Mouse (Mus musculus): ENCODE measurements around the gene Jdp2. TPM values are rescaled to one million over a fixed set of nuclear protein-coding genes. Genes with fewer than 3 reads are reported as not detected.

The Jdp2 gene
- polyA plus RNA-seq, 1 experiment from 2014 or later: 0.15 TPM

GRCm38 (mm10) chr12:85624652-85625051, 25.8 kb downstream of the Jdp2 start:
- Histone ChIP-seq H3K27ac (no peak overlapping the region), H3K9me3 (no peaks in the 10 kb centered on the region), H3K4me3 (no peak overlapping the region), H3K4me1 (peaks cover 31% of the 10 kb centered on the region), H3K36me3 (replicated peaks) (no peaks in the 10 kb centered on the region), H3K27me3 (ENCODE audit: poor library complexity, severe bottlenecking) (no peaks in the 10 kb centered on the region)
- WGBS: 89% methylated on average over 7 of the region's 7 CpGs
- DNase-seq (ENCODE audit: extremely low spot score, low spot score): no peak

GRCm38 (mm10) chr12:85625852-85626251, 27.0 kb downstream of the Jdp2 start:
- Histone ChIP-seq H3K27ac (peak overlapping the region; percentile 51; the same call in 1 of the 2 replicates), H3K9me3 (no peaks in the 10 kb centered on the region), H3K4me1 (peaks cover 26% of the 10 kb centered on the region), H3K27me3 (ENCODE audit: poor library complexity, severe bottlenecking) (no peaks in the 10 kb centered on the region), H3K36me3 (replicated peaks) (no peaks in the 10 kb centered on the region), H3K4me3 (no peak overlapping the region)
- no peak for DNase-seq (ENCODE audit: extremely low spot score, low spot score)
- WGBS: 53% methylated on average over 5 of the region's 5 CpGs

GRCm38 (mm10) chr12:85629661-85630481, 31.0 kb downstream of the Jdp2 start:
- WGBS: 80% methylated on average over 21 of the region's 21 CpGs
- no peaks in the 10 kb centered on the region for H3K27me3 ChIP-seq (ENCODE audit: poor library complexity, severe bottlenecking)
- no peaks in the 10 kb centered on the region for H3K36me3 ChIP-seq (replicated peaks)
- H3K9me3 ChIP-seq: no peaks in the 10 kb centered on the region
- DNase-seq (ENCODE audit: extremely low spot score, low spot score): no peak
- H3K27ac ChIP-seq: 0 out of 2 replicates have a peak overlapping the region, but pooled peaks have one; percentile 11
- peaks cover 13% of the 10 kb centered on the region for H3K4me1 ChIP-seq
- H3K4me3 ChIP-seq: no peak overlapping the region

GRCm38 (mm10) chr12:85631196-85631595, 32.4 kb downstream of the Jdp2 start:
- H3K27ac ChIP-seq: no peak overlapping the region

GRCm38 (mm10) chr12:85632321-85632720, 33.5 kb downstream of the Jdp2 start:
- Histone ChIP-seq H3K27me3 (ENCODE audit: poor library complexity, severe bottlenecking) (no peaks in the 10 kb centered on the region), H3K9me3 (no peaks in the 10 kb centered on the region), H3K4me3 (no peak overlapping the region), H3K27ac (no peak overlapping the region), H3K36me3 (replicated peaks) (no peaks in the 10 kb centered on the region), H3K4me1 (peaks cover 5% of the 10 kb centered on the region; the same call in 1 of the 2 replicates)
- WGBS: 94% methylated on average over 10 of the region's 10 CpGs
- DNase-seq (ENCODE audit: extremely low spot score, low spot score): no peak

More at GRCm38 (mm10) chr12:85631196-85631595, 32.4 kb downstream of the Jdp2 start:
- Histone ChIP-seq H3K36me3 (replicated peaks) (no peaks in the 10 kb centered on the region), H3K27me3 (ENCODE audit: poor library complexity, severe bottlenecking) (no peaks in the 10 kb centered on the region), H3K4me1 (peaks cover 6% of the 10 kb centered on the region; the same call in 1 of the 2 replicates), H3K9me3 (no peaks in the 10 kb centered on the region), H3K4me3 (no peak overlapping the region)
- DNase-seq (ENCODE audit: extremely low spot score, low spot score): no peak
- WGBS: 74% methylated on average over 4 of the region's 4 CpGs

- Histone ChIP-seq H3K4me3 (no peak overlapping the region), H3K36me3 (replicated peaks) (no peaks in the 10 kb centered on the region), H3K27me3 (ENCODE audit: poor library complexity, severe bottlenecking) (no peaks in the 10 kb centered on the region), H3K27ac (no peak overlapping the region), H3K4me1 (peaks cover 12% of the 10 kb centered on the region; the same call in 1 of the 2 replicates), H3K9me3 (no peaks in the 10 kb centered on the region)
- 87% methylated on average over 9 of the region's 9 CpGs for WGBS
- no peak for DNase-seq (ENCODE audit: extremely low spot score, low spot score)
Measured at GRCm38 (mm10) chr12:85637932-85638331, 39.1 kb downstream of the Jdp2 start.

- H3K27me3 ChIP-seq (ENCODE audit: poor library complexity, severe bottlenecking): no peaks in the 10 kb centered on the region
- H3K27ac ChIP-seq: 0 out of 2 replicates have a peak overlapping the region, but pooled peaks have one; percentile 20
- H3K4me1 ChIP-seq: peaks cover 13% of the 10 kb centered on the region; the same call in 1 of the 2 replicates
- WGBS: 78% methylated on average over 20 of the region's 20 CpGs
- H3K4me3 ChIP-seq: no peak overlapping the region
- no peak for DNase-seq (ENCODE audit: extremely low spot score, low spot score)
- H3K9me3 ChIP-seq: no peaks in the 10 kb centered on the region
- H3K36me3 ChIP-seq (replicated peaks): no peaks in the 10 kb centered on the region
Measured at GRCm38 (mm10) chr12:85638541-85639325, 39.9 kb downstream of the Jdp2 start.

- Histone ChIP-seq H3K4me1 (peaks cover 15% of the 10 kb centered on the region; the same call in 1 of the 2 replicates), H3K27ac (no peak overlapping the region), H3K9me3 (no peaks in the 10 kb centered on the region), H3K4me3 (no peak overlapping the region), H3K27me3 (ENCODE audit: poor library complexity, severe bottlenecking) (no peaks in the 10 kb centered on the region), H3K36me3 (replicated peaks) (no peaks in the 10 kb centered on the region)
- no peak for DNase-seq (ENCODE audit: extremely low spot score, low spot score)
- WGBS: 88% methylated on average over 12 of the region's 12 CpGs
Measured at GRCm38 (mm10) chr12:85639326-85640008, 40.6 kb downstream of the Jdp2 start.

- Histone ChIP-seq H3K27me3 (ENCODE audit: poor library complexity, severe bottlenecking) (no peaks in the 10 kb centered on the region), H3K36me3 (replicated peaks) (no peaks in the 10 kb centered on the region), H3K4me1 (peaks cover 15% of the 10 kb centered on the region; the same call in 1 of the 2 replicates), H3K9me3 (no peaks in the 10 kb centered on the region), H3K27ac (no peak overlapping the region), H3K4me3 (no peak overlapping the region)
- DNase-seq (ENCODE audit: extremely low spot score, low spot score): no peak
- 84% methylated on average over 10 of the region's 10 CpGs for WGBS
Measured at GRCm38 (mm10) chr12:85640852-85641563, 42.2 kb downstream of the Jdp2 start.

- H3K27me3 ChIP-seq (ENCODE audit: poor library complexity, severe bottlenecking): no peaks in the 10 kb centered on the region
- peaks cover 15% of the 10 kb centered on the region; the same call in 1 of the 2 replicates for H3K4me1 ChIP-seq
- no peak overlapping the region for H3K4me3 ChIP-seq
- H3K9me3 ChIP-seq: no peaks in the 10 kb centered on the region
- no peak overlapping the region for H3K27ac ChIP-seq
- 64% methylated on average over 4 of the region's 4 CpGs for WGBS
- no peaks in the 10 kb centered on the region for H3K36me3 ChIP-seq (replicated peaks)
- no peak for DNase-seq (ENCODE audit: extremely low spot score, low spot score)
Measured at GRCm38 (mm10) chr12:85641564-85641931, 42.7 kb downstream of the Jdp2 start.

GRCm38 (mm10) chr12:85643735-85644134, 44.9 kb downstream of the Jdp2 start:
- no peaks in the 10 kb centered on the region for H3K9me3 ChIP-seq
- no peak for DNase-seq (ENCODE audit: extremely low spot score, low spot score)
- no peak overlapping the region for H3K4me3 ChIP-seq
- no peak overlapping the region for H3K27ac ChIP-seq
- no peaks in the 10 kb centered on the region for H3K27me3 ChIP-seq (ENCODE audit: poor library complexity, severe bottlenecking)
- WGBS: 79% methylated on average over 5 of the region's 5 CpGs
- H3K4me1 ChIP-seq: peaks cover 12% of the 10 kb centered on the region; the same call in 1 of the 2 replicates
- H3K36me3 ChIP-seq (replicated peaks): no peaks in the 10 kb centered on the region

- Histone ChIP-seq H3K9me3 (no peaks in the 10 kb centered on the region), H3K4me3 (no peak overlapping the region), H3K4me1 (peaks cover 11% of the 10 kb centered on the region; the same call in 1 of the 2 replicates), H3K27me3 (ENCODE audit: poor library complexity, severe bottlenecking) (no peaks in the 10 kb centered on the region), H3K36me3 (replicated peaks) (no peaks in the 10 kb centered on the region), H3K27ac (no peak overlapping the region)
- WGBS: 91% methylated on average over 4 of the region's 4 CpGs
- DNase-seq (ENCODE audit: extremely low spot score, low spot score): no peak
Measured at GRCm38 (mm10) chr12:85645664-85646063, 46.8 kb downstream of the Jdp2 start.
